Mouse (Mus musculus): ENCODE measurements around the gene Vps52.

The Vps52 gene

DNA sequence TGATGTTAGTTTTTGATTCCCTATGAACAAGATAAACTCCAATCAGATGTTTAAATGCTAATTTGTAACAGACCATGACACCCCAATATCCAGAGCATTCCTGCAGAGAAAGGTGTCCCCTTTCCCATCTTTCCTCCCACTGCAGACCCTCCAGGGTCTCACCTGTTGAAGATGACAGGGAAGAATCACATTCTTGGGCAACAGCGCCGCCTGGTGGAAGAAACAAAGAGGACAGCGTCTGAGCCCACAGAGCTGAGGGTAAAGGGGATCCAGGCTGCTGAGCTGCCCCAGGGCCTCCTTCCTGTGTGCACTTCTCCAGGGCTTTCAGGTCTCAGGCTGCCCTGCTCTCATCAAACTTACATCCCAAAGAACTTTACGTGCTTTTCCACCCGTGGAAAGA is 47.8 kb downstream of the Vps52 start:
- peak; percentile 49 for DNase-seq (ENCODE audit: low read depth)

DNA sequence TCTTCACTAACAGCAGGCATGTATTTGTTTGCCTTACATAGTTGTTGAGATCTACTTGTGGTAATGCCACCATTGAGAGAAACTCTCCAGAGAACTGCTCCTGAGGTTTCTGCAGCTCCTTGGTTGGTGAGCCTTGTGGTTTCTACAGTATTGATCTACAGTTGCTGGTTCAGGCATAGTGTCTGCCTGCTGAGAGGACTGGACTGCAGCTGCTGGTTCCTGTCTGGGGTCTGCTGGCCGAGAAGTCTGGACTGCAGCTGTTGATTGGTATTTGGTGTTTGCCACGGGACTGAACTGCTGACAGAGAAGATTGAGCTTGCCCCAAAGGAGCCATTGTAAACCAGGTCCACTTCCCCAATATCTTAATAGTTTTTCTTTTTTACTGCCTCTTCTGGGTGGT is 51.0 kb downstream of the Vps52 start:
- no peak for DNase-seq (ENCODE audit: low read depth)

DNA sequence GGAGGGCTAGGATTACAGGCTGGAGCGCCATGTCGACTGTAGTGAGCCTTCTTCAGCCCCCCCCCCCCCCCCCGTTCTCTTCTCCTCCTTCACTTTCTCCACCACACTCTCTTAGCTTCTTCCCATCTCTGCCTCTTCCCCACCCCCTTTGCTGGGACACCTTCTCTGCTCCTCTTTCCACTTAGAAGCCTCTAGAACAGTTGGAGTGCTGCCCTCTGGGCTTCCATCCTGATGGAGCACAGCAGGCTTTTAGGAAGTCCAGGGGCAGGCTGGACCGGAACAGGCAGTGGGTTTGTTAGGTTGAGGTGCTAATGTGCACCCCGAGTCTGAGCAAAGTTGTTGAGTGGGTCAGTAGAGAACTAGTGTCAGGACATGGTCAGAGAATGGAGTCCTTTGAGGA is 54.5 kb downstream of the Vps52 start:
- DNase-seq (ENCODE audit: low read depth) = no peak

- no peak for DNase-seq (ENCODE audit: low read depth)
Observed at GRCm38 (mm10) chr17:34013436-34013835, 57.8 kb downstream of the Vps52 start.
